Mouse (Mus musculus) embryonic facial prominence, embryonic 10.5 days (tissue): ENCODE results near the gene A630076J17Rik. TPM values are rescaled to one million over a fixed set of nuclear protein-coding genes. Genes with fewer than 3 reads are reported as not detected.

Experiments
- DNase-seq: peaks from one replicate; pipeline ENCODE4 v3.0.0-alpha.2; 2017; ENCODE audit warnings: low spot score
- H3K27ac ChIP-seq: fragments of 300-500 bp; sonication (generic); replicated peaks from 2 replicates; pipeline ENCODE4 v1.5.1; 2016; ENCODE audit warnings: mild to moderate bottlenecking
- H3K27me3 ChIP-seq: fragments of 300-500 bp; sonication (generic); replicated peaks from 2 replicates; pipeline ENCODE4 v1.6.1; 2016; ENCODE audit warnings: low read depth, mild to moderate bottlenecking; ENCODE audit not compliant: poor library complexity, severe bottlenecking
- H3K36me3 ChIP-seq: fragments of 300-500 bp; sonication (generic); replicated peaks from 2 replicates; pipeline ENCODE4 v1.6.1; 2016; ENCODE audit warnings: mild to moderate bottlenecking, moderate library complexity
- H3K4me1 ChIP-seq: fragments of 300-500 bp; sonication (generic); 2 replicates; pipeline ENCODE4 v1.6.1; 2016
- H3K4me3 ChIP-seq: fragments of 300-500 bp; sonication (generic); 2 replicates; pipeline ENCODE4 v1.5.1; 2016; ENCODE audit warnings: mild to moderate bottlenecking, moderate library complexity
- H3K9me3 ChIP-seq: fragments of 300-500 bp; sonication (generic); 2 replicates; pipeline ENCODE4 v1.6.1; 2016; ENCODE audit warnings: mild to moderate bottlenecking
- WGBS: fragments of 180-500 bp; shearing (Covaris S2); methylation state at CpG from one replicate; pipeline ENCODE4 v1.1.7; 2016; 5-methylcytosine and 5-hydroxymethylcytosine counted together
- polyA plus RNA-seq: library from polyadenylated mRNA; unstranded; fragments of >200 nt; fragmentation: Nextera tagmentation; extraction: Ambion mirVana; gene quantifications from 2 replicates; pipeline ENCODE4 v1.2.1, GENCODE M21; 2016

A630076J17Rik gene
- polyA plus RNA-seq, 1 experiment from 2014 or later, result not detected

GRCm38 (mm10) chr3:107260956-107261850, 30.8 kb downstream of the A630076J17Rik start:
- DNase-seq, result peak; percentile 65
- Histone ChIP-seq H3K27ac (peak overlapping the region; percentile 69), H3K36me3 (no peaks in the 10 kb centered on the region), H3K27me3 (no peaks in the 10 kb centered on the region), H3K4me3 (no peak overlapping the region), H3K4me1 (peaks cover 15% of the 10 kb centered on the region), H3K9me3 (no peaks in the 10 kb centered on the region)
- 33% methylated on average over 8 of the region's 8 CpGs for WGBS

GRCm38 (mm10) chr3:107261851-107262165, 31.4 kb downstream of the A630076J17Rik start:
- peak overlapping the region; percentile 51; the same call in 1 of the 2 replicates for H3K27ac ChIP-seq
- WGBS, result 43% methylated on average over 7 of the region's 7 CpGs
- H3K4me1 ChIP-seq, result peaks cover 15% of the 10 kb centered on the region
- H3K9me3 ChIP-seq, result no peaks in the 10 kb centered on the region
- DNase-seq, result no peak
- H3K4me3 ChIP-seq, result no peak overlapping the region
- H3K27me3 ChIP-seq, result no peaks in the 10 kb centered on the region
- H3K36me3 ChIP-seq, result no peaks in the 10 kb centered on the region

- DNase-seq, result no peak
- H3K9me3 ChIP-seq, result no peaks in the 10 kb centered on the region
Observed at GRCm38 (mm10) chr3:107266814-107267345, 36.5 kb downstream of the A630076J17Rik start.

GRCm38 (mm10) chr3:107272433-107272832, 42.0 kb downstream of the A630076J17Rik start:
- Histone ChIP-seq H3K4me3 (no peak overlapping the region), H3K4me1 (no peaks in the 10 kb centered on the region), H3K27me3 (no peaks in the 10 kb centered on the region; the same call in 1 of the 2 replicates), H3K9me3 (no peaks in the 10 kb centered on the region), H3K27ac (no peak overlapping the region), H3K36me3 (no peaks in the 10 kb centered on the region)
- WGBS, result 92% methylated on average over 3 of the region's 3 CpGs
- DNase-seq, result no peak

More at GRCm38 (mm10) chr3:107266814-107267345, 36.5 kb downstream of the A630076J17Rik start:
- Histone ChIP-seq H3K27me3 (no peaks in the 10 kb centered on the region), H3K36me3 (no peaks in the 10 kb centered on the region), H3K4me1 (peaks cover under 1% of the 10 kb centered on the region; the same call in 1 of the 2 replicates), H3K27ac (no peak overlapping the region), H3K4me3 (no peak overlapping the region)
- WGBS, result 72% methylated on average over 2 of the region's 2 CpGs

GRCm38 (mm10) chr3:107273820-107274219, 43.4 kb downstream of the A630076J17Rik start:
- no peaks in the 10 kb centered on the region for H3K36me3 ChIP-seq
- H3K27ac ChIP-seq, result no peak overlapping the region
- H3K27me3 ChIP-seq, result no peaks in the 10 kb centered on the region; the same call in 1 of the 2 replicates
- peaks cover 3% of the 10 kb centered on the region; the same call in 1 of the 2 replicates for H3K4me1 ChIP-seq
- WGBS, result 11% methylated on average over 3 of the region's 3 CpGs
- DNase-seq, result peak; percentile 64
- no peak overlapping the region for H3K4me3 ChIP-seq
- H3K9me3 ChIP-seq, result no peaks in the 10 kb centered on the region

- H3K36me3 ChIP-seq, result no peaks in the 10 kb centered on the region
- H3K27ac ChIP-seq, result no peak overlapping the region
- no peak overlapping the region for H3K4me3 ChIP-seq
- 62% methylated on average over 5 of the region's 5 CpGs for WGBS
- no peak for DNase-seq
- H3K9me3 ChIP-seq, result no peaks in the 10 kb centered on the region
- no peaks in the 10 kb centered on the region; the same call in 1 of the 2 replicates for H3K27me3 ChIP-seq
- H3K4me1 ChIP-seq, result peaks cover 12% of the 10 kb centered on the region
Observed at GRCm38 (mm10) chr3:107275351-107275750, 44.9 kb downstream of the A630076J17Rik start.

- WGBS, result 62% methylated on average over 4 of the region's 4 CpGs
- peaks cover 12% of the 10 kb centered on the region for H3K4me1 ChIP-seq
- no peak for DNase-seq
Observed at GRCm38 (mm10) chr3:107275996-107276395, 45.6 kb downstream of the A630076J17Rik start.

GRCm38 (mm10) chr3:107276626-107277025, 46.2 kb downstream of the A630076J17Rik start:
- Histone ChIP-seq H3K4me3 (no peak overlapping the region), H3K36me3 (no peaks in the 10 kb centered on the region), H3K9me3 (no peaks in the 10 kb centered on the region), H3K4me1 (peaks cover 12% of the 10 kb centered on the region), H3K27me3 (no peaks in the 10 kb centered on the region; the same call in 1 of the 2 replicates), H3K27ac (no peak overlapping the region)
- no peak for DNase-seq
- 82% methylated on average over 3 of the region's 3 CpGs for WGBS

More at GRCm38 (mm10) chr3:107275996-107276395, 45.6 kb downstream of the A630076J17Rik start:
- no peaks in the 10 kb centered on the region for H3K9me3 ChIP-seq
- no peak overlapping the region for H3K4me3 ChIP-seq
- H3K36me3 ChIP-seq, result no peaks in the 10 kb centered on the region
- H3K27ac ChIP-seq, result no peak overlapping the region
- no peaks in the 10 kb centered on the region; the same call in 1 of the 2 replicates for H3K27me3 ChIP-seq

- peak; percentile 91 for DNase-seq
- peak within 1 kb of the TSS; percentile 82 for H3K27ac ChIP-seq
- H3K36me3 ChIP-seq, result peaks cover 19% of the 10 kb centered on the region
- H3K4me1 ChIP-seq, result peaks cover 12% of the 10 kb centered on the region
- 4% methylated on average over 43 of the region's 43 CpGs for WGBS
- no peaks in the 10 kb centered on the region for H3K9me3 ChIP-seq
- H3K27me3 ChIP-seq, result no peaks in the 10 kb centered on the region; the same call in 1 of the 2 replicates
- H3K4me3 ChIP-seq, result peak within 1 kb of the TSS; percentile 93
Observed at GRCm38 (mm10) chr3:107278479-107279269, 48.3 kb downstream of the A630076J17Rik start, which contains the start of gene Lamtor5. Lamtor5 (plus strand) TSS chr3:107278858.

Other genes with a start within 250 kb of the A630076J17Rik start
- gene Kcna3, start 194.4 kb upstream of the A630076J17Rik start, polyA plus RNA-seq, result 2.1 and 2.3 TPM in 2 replicates
- gene Kcna2, start 129.5 kb upstream of the A630076J17Rik start, polyA plus RNA-seq, result 0.02 and 0.03 TPM in 2 replicates
- not detected in 2 replicates for gene Kcna10, start 47.6 kb upstream of the A630076J17Rik start, polyA plus RNA-seq
- 0.11 TPM in 1 of 2 replicates, not detected in the other for gene Cym, start 8.9 kb upstream of the A630076J17Rik start, polyA plus RNA-seq
- not detected in 2 replicates for gene Prok1, start 9.1 kb downstream of the A630076J17Rik start, polyA plus RNA-seq
- 187 and 191 TPM in 2 replicates for gene Lamtor5, start 48.2 kb downstream of the A630076J17Rik start, polyA plus RNA-seq
- gene Slc16a4, start 60.6 kb downstream of the A630076J17Rik start, polyA plus RNA-seq, result 2.1 and 2.5 TPM in 2 replicates
- 21.0 and 21.6 TPM in 2 replicates for gene Rbm15, start 103.1 kb downstream of the A630076J17Rik start, polyA plus RNA-seq
- gene Kcnc4, start 228.9 kb downstream of the A630076J17Rik start, polyA plus RNA-seq, result 0.32 and 0.33 TPM in 2 replicates